Mouse (Mus musculus) large intestine, adult 2 months (tissue): ENCODE data around the gene Ubac2. TPM values are rescaled to one million over a fixed set of nuclear protein-coding genes. Genes with fewer than 3 reads are reported as not detected.
A peak's percentile ranks its signal among the peaks of the same experiment; 100 is the strongest.
"Not testable (repeated sequence)": the region's sequence is repeated elsewhere in the genome, so short reads cannot be mapped to it uniquely, and the experiment has no call there.

ENCODE experiments used
- DNase-seq: peaks from one replicate; pipeline ENCODE4 v3.0.0-alpha.2; 2012; ENCODE audit warnings: low read depth, low spot score
- WGBS: fragments of 180-500 bp; shearing (Covaris S2); methylation state at CpG from one replicate; pipeline ENCODE4 v1.1.7; 2018; 5-methylcytosine and 5-hydroxymethylcytosine counted together
- polyA plus RNA-seq: library from polyadenylated mRNA; depleted of rRNA; stranded (reverse); fragments of >200 nt; gene quantifications from 2 replicates; pipeline ENCODE4 v1.2.3, GENCODE M21; 2012; rRNA removed

The Ubac2 gene
- 49.3 and 52.8 TPM in 2 replicates for polyA plus RNA-seq

DNA sequence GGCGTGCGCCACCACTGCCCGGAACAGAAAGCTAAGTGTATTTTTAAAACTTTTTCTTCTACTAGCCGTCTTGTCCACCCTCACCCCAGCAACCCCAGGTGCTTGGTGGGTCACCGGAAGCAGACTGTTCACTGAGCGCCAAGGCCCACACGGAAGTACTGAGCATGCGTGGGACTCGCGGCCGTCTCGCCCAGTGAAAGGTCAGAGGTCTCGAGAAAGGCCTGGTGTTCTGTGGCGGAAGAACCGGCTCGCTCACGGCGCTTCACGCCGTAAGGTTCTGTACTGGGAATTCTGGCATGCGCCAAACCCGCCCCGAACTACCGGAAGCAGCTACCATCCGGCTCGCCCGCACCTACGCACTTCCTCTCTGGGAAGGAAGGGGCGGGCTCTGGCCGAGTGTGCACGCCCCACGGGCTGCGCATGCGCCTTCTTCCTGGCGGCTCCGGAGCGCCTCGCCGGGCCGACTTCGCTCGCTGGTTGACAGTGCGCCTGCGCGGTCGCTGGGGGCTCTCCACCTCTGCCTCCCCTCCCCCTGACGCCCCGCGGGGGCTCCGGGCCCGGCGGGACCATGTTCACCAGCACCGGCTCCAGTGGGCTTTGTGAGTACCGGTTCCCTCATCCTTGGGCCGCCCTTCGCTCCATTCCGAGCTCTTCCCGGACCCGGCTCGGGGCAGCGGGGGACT, at the start of gene Ubac2:
Gene Ubac2, plus strand, starts transcription at position 445 of the 683 bp plus-strand sequence.
- peak; percentile 88 for DNase-seq
- WGBS, result under 1% methylated on average over 60 of the region's 61 CpGs

DNA sequence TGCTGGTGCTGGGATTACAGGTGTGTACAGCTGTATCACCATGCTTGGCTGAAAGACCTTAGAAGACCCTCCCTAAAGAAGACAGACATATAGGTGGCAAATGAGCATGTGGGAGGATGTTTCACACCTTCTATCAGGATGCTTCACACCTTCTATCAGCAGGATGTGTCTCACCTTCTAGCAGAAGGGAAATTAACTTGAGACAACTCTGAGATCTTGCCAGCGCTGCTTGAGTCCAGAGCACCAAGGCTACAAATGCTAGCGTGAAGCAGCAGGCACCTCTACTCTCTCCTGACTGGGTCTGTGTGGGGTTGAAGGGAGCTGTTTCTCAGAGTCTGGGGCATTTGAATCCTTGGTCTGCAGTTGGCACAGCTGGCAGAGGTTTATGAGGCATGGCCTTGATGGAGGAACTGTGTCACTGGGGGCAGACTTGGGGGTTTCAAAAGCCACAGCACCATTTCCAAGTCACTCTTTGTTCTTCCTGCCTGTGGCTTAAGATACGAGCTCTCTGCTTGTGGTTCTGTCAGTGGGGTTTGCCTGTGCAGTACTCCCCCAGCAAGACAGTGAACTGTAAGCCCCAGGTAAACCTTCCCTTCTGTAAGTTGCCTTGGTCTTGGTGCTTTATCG, 48.5 kb upstream of the Ubac2 start:
- DNase-seq, result no peak
- 85% methylated on average over 4 of the region's 4 CpGs for WGBS

DNA sequence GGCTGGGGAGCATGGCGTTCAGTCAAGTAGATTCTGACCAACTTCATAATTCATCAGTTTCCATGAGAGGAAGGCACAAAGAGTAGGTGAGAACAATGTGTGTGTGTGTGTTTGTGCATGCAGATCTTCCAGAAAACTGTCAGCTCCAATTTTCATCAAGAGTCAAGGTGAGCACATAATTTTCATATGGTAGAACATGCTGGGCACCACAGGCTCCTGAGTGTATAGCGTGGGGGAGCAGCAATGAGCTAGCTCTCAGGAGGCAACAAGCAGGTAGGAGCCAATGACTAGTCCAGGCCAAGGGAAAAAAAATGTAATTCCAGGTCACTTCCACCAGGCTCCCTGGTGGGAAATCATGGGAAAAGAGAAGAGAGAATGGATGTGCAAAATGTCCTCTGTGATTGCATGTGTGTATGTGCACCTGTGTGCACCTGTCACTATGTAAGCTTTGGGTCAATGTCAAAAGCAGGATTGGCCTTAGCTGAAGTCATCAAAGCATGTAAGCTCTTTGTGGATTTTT, 45.4 kb upstream of the Ubac2 start:
- 87% methylated on average over 2 of the region's 2 CpGs for WGBS
- no peak for DNase-seq

DNA sequence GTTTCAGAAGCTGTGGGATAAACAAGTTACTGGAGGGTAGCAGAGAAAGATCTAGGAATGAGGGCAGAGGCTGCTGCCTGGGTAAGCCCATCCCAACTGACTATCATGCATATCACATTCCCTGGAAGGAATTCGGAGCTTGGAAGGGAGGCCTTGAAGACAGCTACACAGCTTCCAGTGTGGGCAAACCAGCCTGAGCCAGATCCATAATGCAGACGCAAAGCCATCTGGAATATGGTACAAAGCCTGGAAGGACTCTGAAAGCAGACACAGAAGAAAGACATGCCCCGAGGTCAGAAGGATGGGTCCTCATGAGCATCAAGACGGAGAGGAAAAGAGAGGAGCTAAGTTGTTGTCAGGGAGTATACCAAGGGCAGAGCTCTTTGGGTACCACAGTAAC, 40.3 kb upstream of the Ubac2 start:
- 87% methylated on average over 4 of the region's 4 CpGs for WGBS
- DNase-seq, result no peak

DNA sequence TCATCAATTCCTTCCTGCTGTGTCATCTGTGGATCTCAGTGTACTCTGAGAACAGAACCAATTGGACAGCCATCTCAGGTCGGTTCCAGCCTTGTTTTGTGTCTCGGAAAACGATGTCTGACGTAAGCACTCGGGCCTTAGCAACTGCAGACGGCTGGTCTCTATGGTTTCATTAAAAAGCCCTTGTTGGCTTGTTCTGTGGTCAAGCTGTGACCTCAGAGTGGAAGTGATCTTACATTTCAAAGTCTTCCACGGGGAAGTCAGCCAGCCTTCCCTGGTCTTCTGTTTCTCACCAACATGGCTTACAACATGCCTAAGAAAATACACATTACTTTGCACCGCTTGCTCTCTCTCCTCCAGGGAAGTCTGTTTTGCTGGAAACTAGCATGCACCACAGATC, 38.2 kb upstream of the Ubac2 start:
- no peak for DNase-seq
- WGBS, result 90% methylated on average over 8 of the region's 8 CpGs

DNA sequence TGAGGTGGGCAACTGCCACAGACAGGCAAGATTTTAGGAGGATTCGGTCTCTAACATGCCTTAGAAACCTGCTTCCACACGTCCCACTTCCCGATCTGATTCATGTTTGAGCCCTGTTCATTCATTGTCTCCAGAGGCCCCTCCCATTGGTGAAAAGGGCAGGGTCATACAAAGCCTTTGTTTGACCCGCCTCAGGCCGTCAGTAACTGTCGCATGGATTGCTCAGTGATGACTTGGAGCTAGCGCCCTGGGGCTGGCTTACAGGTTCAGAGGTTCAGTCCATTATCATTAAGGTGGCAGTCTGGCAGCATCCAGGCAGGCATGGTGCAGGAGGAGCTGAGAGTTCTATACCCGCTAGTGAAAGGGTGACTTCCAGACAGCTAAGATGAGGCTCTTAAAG, 33.9 kb upstream of the Ubac2 start:
- DNase-seq, result no peak
- 63% methylated on average over 8 of the region's 8 CpGs for WGBS

DNA sequence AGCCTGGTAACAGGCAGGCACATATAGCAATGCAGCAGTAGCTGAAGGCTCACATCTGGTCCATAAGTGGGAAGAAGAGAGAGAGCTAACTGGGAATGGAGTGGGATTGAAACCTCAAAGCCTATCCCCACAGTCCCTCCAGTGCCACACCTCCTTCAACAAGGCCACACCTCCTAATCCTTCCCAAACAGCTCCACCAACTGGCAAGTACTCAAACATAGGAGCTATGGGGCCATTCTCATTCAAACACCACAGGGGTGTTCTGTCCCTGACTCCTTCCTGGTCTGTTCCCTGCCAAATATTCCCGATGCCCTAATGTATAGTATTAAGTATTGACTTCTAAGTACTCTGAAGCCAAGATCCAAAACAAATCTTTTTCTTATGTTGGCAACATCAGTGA, 27.2 kb upstream of the Ubac2 start:
- 97% methylated on average over 1 of the region's 1 CpGs for WGBS
- DNase-seq, result no peak

DNA sequence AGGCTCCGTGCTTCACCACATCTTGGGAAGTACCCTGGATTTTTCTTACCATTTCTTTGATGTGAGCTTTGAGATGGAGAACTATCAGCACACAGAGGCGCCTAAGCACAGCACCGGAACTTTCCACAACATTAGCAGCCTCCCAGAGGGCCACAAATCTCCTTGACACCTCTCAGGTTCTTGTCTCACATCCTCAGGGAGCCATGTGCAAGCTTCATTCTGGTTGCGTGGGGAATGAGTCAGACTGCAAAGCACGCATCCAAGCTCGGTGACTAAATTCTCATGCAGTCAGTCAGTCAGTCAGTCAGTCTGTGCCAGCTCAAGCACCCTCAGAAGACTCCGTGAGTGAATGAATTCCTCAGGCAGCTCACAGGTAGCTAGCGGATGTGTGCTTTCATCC, 25.9 kb upstream of the Ubac2 start:
- no peak for DNase-seq
- 82% methylated on average over 8 of the region's 8 CpGs for WGBS

DNA sequence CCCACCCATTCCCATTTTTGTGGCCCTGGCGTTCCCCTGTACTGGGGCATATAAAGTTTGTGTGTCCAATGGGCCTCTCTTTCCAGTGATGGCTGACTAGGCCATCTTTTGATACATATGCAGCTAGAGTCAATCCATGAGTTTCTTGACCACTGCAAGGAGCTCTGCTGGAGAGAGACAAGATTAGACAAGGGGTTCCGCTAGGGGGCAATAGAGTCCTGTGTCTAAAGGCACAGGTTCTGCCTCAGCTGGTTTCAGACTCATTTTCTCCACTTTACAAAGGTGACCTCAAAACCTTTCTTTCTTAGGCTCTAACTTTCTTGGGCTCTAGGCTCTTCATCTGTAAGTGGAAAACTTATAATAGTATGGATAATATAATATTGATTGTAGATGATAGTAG, 13.3 kb upstream of the Ubac2 start:
- peak; percentile 70 for DNase-seq
- 13% methylated on average over 2 of the region's 2 CpGs for WGBS

DNA sequence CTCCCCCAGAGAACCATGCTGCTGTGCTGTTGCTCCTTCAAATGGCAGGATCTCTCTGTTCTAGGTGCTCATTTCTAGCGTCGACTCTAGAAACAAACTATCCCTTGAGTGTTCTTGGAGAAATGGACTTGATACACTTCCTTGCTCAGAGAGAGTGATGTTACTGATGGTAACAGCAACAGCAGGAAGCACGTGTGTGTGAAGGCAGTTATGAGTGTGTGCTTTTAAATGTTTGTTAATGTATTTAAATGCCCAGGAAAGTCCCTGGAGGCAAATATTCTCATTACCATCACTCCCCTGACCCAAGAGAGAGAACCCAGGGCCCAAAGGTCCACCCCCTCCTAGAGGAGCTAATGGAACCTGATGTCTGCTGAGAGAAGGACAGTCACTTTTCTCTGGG, 11.8 kb upstream of the Ubac2 start:
- WGBS, result 46% methylated on average over 3 of the region's 3 CpGs

DNA sequence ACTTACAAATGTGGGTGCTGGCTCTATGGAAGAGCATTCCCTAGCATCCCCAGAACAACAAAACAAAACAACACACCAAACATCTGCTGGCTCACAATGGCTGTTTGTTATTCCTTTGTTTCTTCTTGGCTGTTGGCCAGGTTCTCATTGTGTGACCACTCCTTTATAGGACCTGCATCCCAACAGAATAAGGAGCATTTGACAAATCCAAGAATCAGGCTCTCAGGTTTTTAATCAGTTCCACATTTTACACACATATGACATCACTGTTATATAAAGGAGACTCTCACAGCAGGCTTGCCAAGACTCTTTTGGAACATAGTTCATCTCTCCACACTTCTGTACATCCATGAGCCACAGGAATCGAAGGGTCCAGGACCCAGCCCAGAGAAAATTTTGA, 9.3 kb upstream of the Ubac2 start:
- WGBS, result 63% methylated on average over 1 of the region's 1 CpGs
- no peak for DNase-seq

More for the DNA sequence above, 11.8 kb upstream of the Ubac2 start:
- no peak for DNase-seq

DNA sequence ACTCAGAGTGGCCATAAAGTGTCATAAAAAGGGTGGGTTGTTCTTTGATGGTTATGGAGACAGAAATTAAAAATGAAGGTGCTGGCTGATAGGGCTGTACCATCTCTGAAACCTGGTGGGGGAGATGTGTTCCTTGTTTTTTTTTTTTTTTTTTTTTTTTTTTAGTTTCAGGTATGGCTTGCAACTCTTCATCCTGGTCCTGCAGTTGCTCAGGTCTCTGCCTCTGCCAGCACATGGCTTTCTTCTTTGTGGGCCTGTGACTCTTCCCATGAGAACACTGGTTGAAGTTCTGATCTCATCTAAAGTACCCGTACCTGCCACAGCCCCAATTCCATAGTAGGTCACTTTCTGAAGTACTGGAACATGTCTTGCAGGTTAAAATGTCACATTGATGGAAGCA, 5.7 kb upstream of the Ubac2 start:
- no peak for DNase-seq
- 70% methylated on average over 1 of the region's 1 CpGs for WGBS

DNA sequence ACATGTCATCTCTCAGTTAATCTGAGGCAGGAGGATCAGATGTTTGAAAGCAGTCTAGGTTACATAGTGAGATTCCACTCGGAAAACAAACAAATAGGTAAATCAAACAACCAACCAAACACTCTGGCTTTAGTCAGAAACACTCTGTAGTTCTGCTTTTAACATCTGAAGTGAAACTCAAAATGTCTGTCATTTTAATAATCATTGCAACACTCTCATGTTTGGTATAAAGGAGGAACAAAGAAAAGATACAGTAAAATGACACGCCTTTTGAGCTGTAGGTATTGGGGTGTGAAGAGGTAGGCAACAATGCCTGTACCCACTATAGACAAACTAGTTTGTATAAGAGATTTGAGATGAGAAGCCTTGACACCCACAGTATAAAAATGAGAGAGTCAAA, 5.2 kb upstream of the Ubac2 start:
- no peak for DNase-seq
- WGBS, result 63% methylated on average over 2 of the region's 2 CpGs

DNA sequence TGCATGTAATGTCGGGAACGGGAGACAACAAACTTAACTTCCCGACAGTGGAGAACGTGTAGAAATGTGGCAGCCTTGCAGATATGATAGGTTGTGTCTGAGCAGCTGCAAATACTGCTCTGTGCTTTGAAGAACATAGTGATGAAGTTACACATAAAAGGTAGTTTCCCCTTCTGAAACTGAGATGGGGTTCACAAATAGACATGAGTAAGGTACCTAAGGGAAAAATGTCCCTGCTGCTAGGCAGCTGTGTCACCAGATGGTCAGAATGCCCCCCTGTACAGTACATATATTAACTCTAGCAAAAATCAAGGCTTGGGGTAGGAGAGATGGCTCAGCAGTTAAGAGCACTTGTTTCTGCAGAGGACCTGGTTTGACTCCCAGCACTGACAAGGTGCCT, 4.8 kb upstream of the Ubac2 start:
- no peak for DNase-seq
- 80% methylated on average over 4 of the region's 4 CpGs for WGBS

DNA sequence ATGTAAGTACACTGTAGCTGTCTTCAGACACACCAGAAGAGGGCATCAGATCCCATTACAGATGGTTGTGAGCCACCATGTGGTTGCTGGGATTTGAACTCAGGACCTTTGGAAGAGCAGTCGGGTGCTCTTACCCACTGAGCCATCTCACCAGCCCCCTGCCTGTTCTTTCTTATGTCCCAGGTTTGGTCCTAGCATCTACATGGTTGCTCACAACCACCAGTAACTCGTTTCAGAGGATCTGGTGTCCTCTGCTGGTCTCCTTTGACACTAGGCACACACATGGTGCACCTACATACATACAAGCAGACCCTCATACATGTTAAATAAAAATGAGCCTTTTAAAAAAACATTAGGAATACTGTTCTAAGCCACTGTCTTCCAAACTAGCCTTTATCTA, 2.2 kb upstream of the Ubac2 start:
- DNase-seq, result not testable (repeated sequence)
- WGBS, result 69% methylated on average over 2 of the region's 2 CpGs

DNA sequence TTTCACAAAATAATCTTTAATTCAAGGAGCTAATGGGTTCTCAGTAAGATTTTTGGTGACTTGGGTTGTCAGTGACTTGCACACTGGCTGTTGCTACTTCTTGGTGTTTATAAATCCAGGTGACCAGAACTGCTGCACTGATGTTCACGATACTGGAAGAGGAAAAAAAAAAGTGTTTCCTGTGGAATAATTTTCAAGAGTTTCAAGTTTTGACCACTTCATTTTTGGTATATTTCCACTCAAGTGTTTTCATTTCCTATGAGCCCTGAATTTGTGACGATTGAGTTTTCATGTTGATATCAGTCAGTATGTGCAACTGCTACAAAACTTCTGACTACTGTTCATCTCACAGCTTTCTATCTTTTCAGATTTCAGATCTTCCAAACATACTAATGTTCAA, 1.6 kb upstream of the Ubac2 start:
- DNase-seq, result no peak
- 68% methylated on average over 2 of the region's 2 CpGs for WGBS

DNA sequence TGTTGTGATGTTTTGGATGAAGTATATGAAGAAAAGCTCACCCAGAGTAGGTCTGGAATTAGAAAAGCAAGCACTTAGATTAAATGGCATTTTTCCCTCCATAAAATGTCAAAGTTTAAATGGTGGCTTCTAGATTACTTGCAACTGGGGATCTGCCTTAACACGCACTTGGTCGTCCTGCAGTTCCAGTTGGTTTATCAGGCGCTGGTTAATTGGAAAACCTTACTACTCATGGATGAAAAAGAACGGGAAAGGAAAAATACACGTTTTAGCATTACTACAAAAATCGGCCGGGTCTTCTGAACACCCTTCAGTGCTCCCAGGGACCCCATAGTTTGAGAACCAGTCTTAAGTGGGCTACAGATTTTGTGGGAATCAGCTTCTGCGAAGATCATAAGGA, 780 bp upstream of the Ubac2 start:
- 44% methylated on average over 8 of the region's 8 CpGs for WGBS
- DNase-seq, result no peak

DNA sequence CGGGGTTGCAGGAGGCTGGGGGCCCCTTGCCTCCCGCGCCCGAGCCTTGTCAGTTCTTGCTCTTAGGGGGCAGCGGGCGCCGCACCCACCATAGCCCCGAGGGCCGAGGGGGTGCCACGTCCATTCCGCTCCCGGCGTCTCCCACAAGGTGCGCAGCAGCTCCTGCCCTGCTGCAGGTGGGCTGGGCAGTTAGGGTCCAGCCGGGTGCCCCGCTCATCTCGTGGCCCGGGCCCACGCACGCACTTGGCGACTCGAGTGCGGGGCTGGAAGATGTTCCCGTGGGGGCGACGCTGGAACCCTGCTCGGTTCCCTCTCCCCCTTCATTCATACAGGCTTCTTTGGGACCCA, 413 bp downstream of the Ubac2 start:
- WGBS, result under 1% methylated on average over 27 of the region's 27 CpGs
- DNase-seq, result no peak

DNA sequence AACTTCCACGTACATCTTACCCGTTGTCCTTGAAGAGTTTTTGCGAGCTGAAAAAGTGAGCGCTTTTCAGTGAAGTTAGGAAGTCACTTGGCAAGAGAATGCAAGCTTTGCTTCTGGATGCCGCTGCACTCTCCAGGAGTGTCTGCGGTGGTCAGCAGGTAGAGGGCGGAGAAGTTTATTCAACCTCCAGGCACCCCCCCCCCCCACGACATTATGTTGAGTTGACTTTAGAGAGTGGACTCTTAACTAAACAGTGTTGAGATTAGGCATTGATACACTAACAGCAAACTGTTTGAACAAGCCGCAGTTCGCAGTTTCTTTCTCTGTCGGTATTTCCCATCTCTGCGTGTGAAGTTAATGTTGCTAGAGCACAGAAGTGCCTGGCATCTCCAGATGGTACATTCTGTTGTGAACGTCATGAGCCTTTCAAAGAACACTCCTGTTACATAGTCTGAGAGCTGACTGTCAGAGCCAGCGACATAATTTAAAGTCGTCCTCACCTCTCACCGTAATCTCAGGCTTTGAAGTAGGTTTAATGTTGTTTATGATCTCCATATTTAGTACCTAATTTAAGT, 933 bp downstream of the Ubac2 start:
- DNase-seq, result no peak
- 6% methylated on average over 16 of the region's 16 CpGs for WGBS

DNA sequence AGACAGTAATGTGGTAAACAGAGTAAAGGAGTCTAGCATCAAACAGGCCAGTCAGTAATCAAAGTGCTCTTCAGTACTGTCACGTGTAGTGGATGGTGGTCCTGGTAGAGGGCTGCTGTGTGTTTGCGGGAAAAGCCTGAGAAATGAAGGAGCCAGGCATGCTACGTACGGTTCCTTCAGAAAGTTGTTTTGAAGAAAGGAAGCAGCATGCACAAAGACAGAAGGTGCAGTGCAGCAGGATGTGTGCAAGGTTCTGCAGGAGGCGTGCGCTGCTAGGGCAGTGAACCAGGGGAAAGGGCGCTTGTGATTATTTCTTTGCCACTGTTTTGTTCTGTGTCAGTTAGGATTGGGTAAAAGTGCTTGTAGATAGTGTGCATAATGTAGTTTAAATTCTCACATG, 2.8 kb downstream of the Ubac2 start:
- DNase-seq, result no peak
- 82% methylated on average over 7 of the region's 7 CpGs for WGBS

DNA sequence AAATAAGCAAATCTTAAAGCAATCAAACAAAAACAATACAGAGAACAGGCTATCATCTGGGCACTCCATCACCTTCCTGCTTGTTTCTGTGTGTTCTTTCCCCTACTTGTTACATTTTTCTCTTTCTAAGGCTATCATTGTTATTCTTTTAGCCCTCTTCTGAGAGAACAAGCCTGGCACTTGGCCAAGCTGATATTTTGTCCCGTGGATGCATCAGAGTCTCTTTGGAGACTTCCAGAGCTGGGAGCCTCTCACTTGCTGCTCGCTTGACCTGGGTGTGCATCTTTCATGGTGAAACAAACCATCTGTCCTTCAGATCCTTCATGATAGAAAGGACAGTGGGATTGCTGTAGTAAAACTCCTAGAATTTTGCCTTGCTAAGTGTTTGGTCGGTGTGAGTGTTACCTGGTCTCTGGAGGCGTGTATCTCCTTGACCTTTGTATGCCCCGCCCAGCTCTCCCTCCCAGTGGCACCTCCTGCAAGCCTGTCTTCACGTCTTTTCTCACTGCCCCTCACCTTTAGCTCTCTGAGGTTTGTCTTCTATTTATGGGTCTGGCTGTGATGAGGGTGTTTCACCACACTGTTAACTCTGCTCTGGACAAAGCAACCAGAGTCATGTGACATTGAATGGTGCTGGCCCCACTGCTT, 5.9 kb downstream of the Ubac2 start:
- no peak for DNase-seq

More for the DNA sequence above, 5.9 kb downstream of the Ubac2 start:
- WGBS, result 34% methylated on average over 6 of the region's 6 CpGs
